In the genomic region with DNA sequence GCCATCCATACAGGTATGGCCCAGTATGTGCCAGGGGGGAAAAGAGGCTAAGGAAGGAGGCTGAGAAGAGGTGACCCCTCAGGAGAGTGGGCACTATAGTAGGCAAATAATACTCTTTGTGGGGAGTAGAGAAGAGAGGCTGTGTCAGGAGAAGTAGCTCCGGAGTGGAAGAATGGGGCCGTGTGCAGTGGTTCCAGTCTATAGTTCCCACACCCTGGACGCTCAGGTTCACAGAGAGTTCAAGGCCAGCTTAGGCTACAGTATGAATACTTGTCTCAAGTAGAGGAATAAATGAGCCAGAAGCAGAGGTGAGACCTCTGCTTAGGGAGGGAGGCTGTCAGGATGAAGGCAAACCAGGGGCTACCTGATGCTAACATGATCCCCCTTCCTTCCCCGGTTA, we compare ENCODE assay signal across 15 mouse cellular contexts. TPM values are rescaled to one million over a fixed set of nuclear protein-coding genes. Genes with fewer than 3 reads are reported as not detected.
A peak's percentile ranks its signal among the peaks of the same experiment; 100 is the strongest.
DNase-seq lines count a peak whose midpoint lies in the region; ATAC-seq lines count a peak whose summit lies in the region.
"Had no signal": no experiment of that assay in that cellular context is flagged by ENCODE, and none has a peak within 500 bp of the region (broad histone marks: within the 10 kb centered on the region; RNA-seq: fewer than 3 reads in every experiment).

No protein-coding gene starts in this region.

- H3K27ac ChIP-seq in heart, embryonic 11.5 days (ENCODE audit: low read depth, low read length) = no peak overlapping the region
- no peak overlapping the region for H3K27ac ChIP-seq in limb, embryonic 13.5 days
- H3K27ac ChIP-seq in limb, embryonic 10.5 days = no peak overlapping the region
- H3K27ac ChIP-seq in embryonic facial prominence, embryonic 15.5 days (replicated peaks) = 0 out of 2 replicates have a peak overlapping the region, but pooled peaks have one; percentile 4

- H3K4me1 ChIP-seq in heart, embryonic 11.5 days (ENCODE audit: control insufficient read depth, insufficient read depth, low read length) = peaks cover 9% of the 10 kb centered on the region; the same call in 1 of the 2 replicates
- peaks cover 41% of the 10 kb centered on the region for H3K4me1 ChIP-seq in limb, embryonic 13.5 days
- H3K4me1 ChIP-seq in limb, embryonic 10.5 days = peaks cover 50% of the 10 kb centered on the region
- peaks cover 43% of the 10 kb centered on the region for H3K4me1 ChIP-seq in embryonic facial prominence, embryonic 15.5 days

- no peaks in the 10 kb centered on the region for H3K9me3 ChIP-seq in heart, embryonic 11.5 days (replicated peaks; ENCODE audit: control insufficient read depth, low read length)
- no peaks in the 10 kb centered on the region for H3K9me3 ChIP-seq in limb, embryonic 13.5 days
- no peaks in the 10 kb centered on the region for H3K9me3 ChIP-seq in limb, embryonic 10.5 days (replicated peaks)
- H3K9me3 ChIP-seq in embryonic facial prominence, embryonic 15.5 days (replicated peaks) = no peaks in the 10 kb centered on the region
- H3K9me3 ChIP-seq: limb, embryonic 15.5 days; megakaryocyte, embryonic 14.5 days had no signal

- no peak overlapping the region for H3K4me3 ChIP-seq in heart, embryonic 11.5 days (ENCODE audit: low read depth, low read length)
- H3K4me3 ChIP-seq in limb, embryonic 13.5 days = no peak overlapping the region
- no peak overlapping the region for H3K4me3 ChIP-seq in limb, embryonic 10.5 days
- H3K4me3 ChIP-seq in embryonic facial prominence, embryonic 15.5 days (replicated peaks) = no peak overlapping the region

- peaks cover 37% of the 10 kb centered on the region for H3K27me3 ChIP-seq in heart, embryonic 11.5 days (ENCODE audit: control insufficient read depth, insufficient read depth, low read length)
- peaks cover 25% of the 10 kb centered on the region for H3K27me3 ChIP-seq in limb, embryonic 13.5 days
- peaks cover 66% of the 10 kb centered on the region for H3K27me3 ChIP-seq in limb, embryonic 10.5 days (ENCODE audit: low read depth, poor library complexity, severe bottlenecking)
- H3K27me3 ChIP-seq in embryonic facial prominence, embryonic 15.5 days = no peaks in the 10 kb centered on the region; the same call in 1 of the 2 replicates
- H3K27me3 ChIP-seq: limb, embryonic 15.5 days; Patski had no signal

- H3K36me3 ChIP-seq in heart, embryonic 11.5 days (ENCODE audit: control insufficient read depth, insufficient read depth, low read length) = no peaks in the 10 kb centered on the region
- peaks cover 21% of the 10 kb centered on the region for H3K36me3 ChIP-seq in limb, embryonic 13.5 days
- H3K36me3 ChIP-seq in limb, embryonic 10.5 days = peaks cover 12% of the 10 kb centered on the region
- 0 out of 2 replicates have a peak, but pooled peaks cover 4% of the 10 kb centered on the region for H3K36me3 ChIP-seq in embryonic facial prominence, embryonic 15.5 days

- no peak for DNase-seq in heart, adult 11 months
- no peak for DNase-seq in limb, embryonic 10.5 days (ENCODE audit: low spot score)
- peak; percentile 42 for DNase-seq in 416B (ENCODE audit: low read depth)
- no peak for DNase-seq in natural killer cell, adult 2 months (ENCODE audit: low spot score in 2 of 2)
- DNase-seq in urinary bladder, adult 18-20 months (ENCODE audit: low spot score in 2 of 2) = no peak
- DNase-seq: adrenal gland, postnatal 14 days; cerebellum, postnatal 25 days; layer of hippocampus, postnatal 36 days had no signal

- whole genome bisulfite sequencing in heart, embryonic 11.5 days (ENCODE audit: insufficient replicate concordance) = 70% methylated on average over 4 of the region's 4 CpGs
- WGBS in limb, embryonic 13.5 days = 58% methylated on average over 4 of the region's 4 CpGs
- WGBS in limb, embryonic 10.5 days = 61% methylated on average over 4 of the region's 4 CpGs
- 55% methylated on average over 4 of the region's 4 CpGs for WGBS in embryonic facial prominence, embryonic 15.5 days

- H3K4me2 ChIP-seq in heart, embryonic 11.5 days = 0 out of 2 replicates have a peak overlapping the region, but pooled peaks have one; percentile 4
- peak overlapping the region; percentile 85 for H3K4me2 ChIP-seq in limb, embryonic 13.5 days (replicated peaks)
- H3K4me2 ChIP-seq in embryonic facial prominence, embryonic 15.5 days (replicated peaks) = 0 out of 2 replicates have a peak overlapping the region, but pooled peaks have one; percentile 82

- no peak for ATAC-seq in heart, embryonic 11.5 days (replicated peaks; ENCODE audit: insufficient number of reproducible peaks, low FRiP score, low TSS enrichment)
- ATAC-seq in limb, embryonic 13.5 days (ENCODE audit: low FRiP score, low read depth) = no peak
- ATAC-seq in embryonic facial prominence, embryonic 15.5 days (ENCODE audit: insufficient number of reproducible peaks, low FRiP score, low TSS enrichment, low read depth) = no peak
- ATAC-seq: inflammation-experienced regulatory T-cells, adult 6 months; Patski had no signal

- H3K9ac ChIP-seq in heart, embryonic 11.5 days (ENCODE audit: low read depth, low read length) = no peak overlapping the region
- no peak overlapping the region for H3K9ac ChIP-seq in limb, embryonic 13.5 days
- no peak overlapping the region for H3K9ac ChIP-seq in embryonic facial prominence, embryonic 15.5 days
- H3K9ac ChIP-seq: limb, embryonic 15.5 days had no signal

RNA-seq across cellular contexts. Expression of a gene that starts 0.4 kb away (rescaled TPM):
- polyA plus RNA-seq in heart, embryonic 11.5 days (2014; fragmentation: Nextera tagmentation; extraction: Ambion mirVana) = 0.21 and 0.53 TPM in 2 replicates
- 0.64 and 1.1 TPM in 2 replicates for polyA plus RNA-seq in limb, embryonic 13.5 days (2015; fragmentation: Nextera tagmentation; extraction: Ambion mirVana)
- 0.24 and 0.74 TPM in 2 replicates for polyA plus RNA-seq in limb, embryonic 10.5 days (2016; fragmentation: Nextera tagmentation; extraction: Ambion mirVana)
- 4.0 and 10.2 TPM in 2 replicates for polyA plus RNA-seq in embryonic facial prominence, embryonic 15.5 days (2015; fragmentation: Nextera tagmentation; extraction: Ambion mirVana)

RNA-seq across cellular contexts. Expression of a gene that starts 2.4 kb away (rescaled TPM):
- polyA plus RNA-seq in heart, embryonic 11.5 days (2014; fragmentation: Nextera tagmentation; extraction: Ambion mirVana) = 144 and 145 TPM in 2 replicates
- polyA plus RNA-seq in limb, embryonic 13.5 days (2015; fragmentation: Nextera tagmentation; extraction: Ambion mirVana) = 202 and 205 TPM in 2 replicates
- 250 and 265 TPM in 2 replicates for polyA plus RNA-seq in limb, embryonic 10.5 days (2016; fragmentation: Nextera tagmentation; extraction: Ambion mirVana)
- 173 and 196 TPM in 2 replicates for polyA plus RNA-seq in embryonic facial prominence, embryonic 15.5 days (2015; fragmentation: Nextera tagmentation; extraction: Ambion mirVana)

RNA-seq across cellular contexts. Expression of a gene that starts 14.3 kb away (rescaled TPM):
- 6.9 and 12.4 TPM in 2 replicates for polyA plus RNA-seq in heart, embryonic 11.5 days (2014; fragmentation: Nextera tagmentation; extraction: Ambion mirVana)
- 63.7 and 69.8 TPM in 2 replicates for polyA plus RNA-seq in limb, embryonic 13.5 days (2015; fragmentation: Nextera tagmentation; extraction: Ambion mirVana)
- 12.2 and 26.8 TPM in 2 replicates for polyA plus RNA-seq in limb, embryonic 10.5 days (2016; fragmentation: Nextera tagmentation; extraction: Ambion mirVana)
- 47.1 and 59.7 TPM in 2 replicates for polyA plus RNA-seq in embryonic facial prominence, embryonic 15.5 days (2015; fragmentation: Nextera tagmentation; extraction: Ambion mirVana)

RNA-seq across cellular contexts. Expression of a gene that starts 16.5 kb away (rescaled TPM):
- 248 and 274 TPM in 2 replicates for polyA plus RNA-seq in heart, embryonic 11.5 days (2014; fragmentation: Nextera tagmentation; extraction: Ambion mirVana)
- polyA plus RNA-seq in limb, embryonic 13.5 days (2015; fragmentation: Nextera tagmentation; extraction: Ambion mirVana) = 332 and 333 TPM in 2 replicates
- polyA plus RNA-seq in limb, embryonic 10.5 days (2016; fragmentation: Nextera tagmentation; extraction: Ambion mirVana) = 272 and 282 TPM in 2 replicates
- polyA plus RNA-seq in embryonic facial prominence, embryonic 15.5 days (2015; fragmentation: Nextera tagmentation; extraction: Ambion mirVana) = 294 and 310 TPM in 2 replicates

RNA-seq across cellular contexts. Expression of a gene that starts 16.8 kb away (rescaled TPM):
- 0.56 and 1.1 TPM in 2 replicates for polyA plus RNA-seq in heart, embryonic 11.5 days (2014; fragmentation: Nextera tagmentation; extraction: Ambion mirVana)
- 6.1 and 6.8 TPM in 2 replicates for polyA plus RNA-seq in limb, embryonic 13.5 days (2015; fragmentation: Nextera tagmentation; extraction: Ambion mirVana)
- 3.4 and 6.1 TPM in 2 replicates for polyA plus RNA-seq in limb, embryonic 10.5 days (2016; fragmentation: Nextera tagmentation; extraction: Ambion mirVana)
- 5.0 and 5.9 TPM in 2 replicates for polyA plus RNA-seq in embryonic facial prominence, embryonic 15.5 days (2015; fragmentation: Nextera tagmentation; extraction: Ambion mirVana)

Comparison
In these comparisons a context has a peak if more than half of its experiments do, and no peak if none do; other contexts are left out.
1. H3K4me2 ChIP-seq: peak in every context shown above with its lines; median percentile 85 in limb, embryonic 13.5 days; 82 in embryonic facial prominence, embryonic 15.5 days; 4 in heart, embryonic 11.5 days.